Mouse (Mus musculus) yolk sac, embryonic 10.5 days (tissue): ENCODE measurements at regions not wholly inside any gene's neighbourhood (a gene's known extent, or its start where the extent isn't known, plus 50 kb on each side); places are given as distances from the start of the nearest gene placed in this dataset.

Experiments
- DNase-seq: peaks from one replicate; pipeline ENCODE4 v3.0.0-alpha.2; 2017; ENCODE audit warnings: low spot score

DNA sequence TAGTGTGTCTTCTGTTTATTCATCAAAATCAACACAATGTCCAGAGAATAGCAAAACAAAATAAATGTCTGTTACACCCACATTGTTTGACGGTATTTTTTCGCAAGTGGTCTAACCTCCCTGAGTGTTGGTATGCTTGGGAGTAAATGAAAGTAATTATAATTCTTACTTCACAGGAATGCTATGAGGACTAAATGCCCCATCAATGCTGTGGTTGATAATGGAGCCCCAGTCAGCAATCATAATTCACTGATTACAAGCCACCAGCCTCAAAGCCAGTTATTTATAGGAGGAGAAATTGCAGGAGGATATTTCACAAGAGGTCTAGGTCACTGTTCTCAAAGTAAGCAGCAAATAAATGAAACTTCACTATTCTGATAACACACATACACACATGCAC lies 129.6 kb upstream of the Hand2 start:
- DNase-seq = no peak

DNA sequence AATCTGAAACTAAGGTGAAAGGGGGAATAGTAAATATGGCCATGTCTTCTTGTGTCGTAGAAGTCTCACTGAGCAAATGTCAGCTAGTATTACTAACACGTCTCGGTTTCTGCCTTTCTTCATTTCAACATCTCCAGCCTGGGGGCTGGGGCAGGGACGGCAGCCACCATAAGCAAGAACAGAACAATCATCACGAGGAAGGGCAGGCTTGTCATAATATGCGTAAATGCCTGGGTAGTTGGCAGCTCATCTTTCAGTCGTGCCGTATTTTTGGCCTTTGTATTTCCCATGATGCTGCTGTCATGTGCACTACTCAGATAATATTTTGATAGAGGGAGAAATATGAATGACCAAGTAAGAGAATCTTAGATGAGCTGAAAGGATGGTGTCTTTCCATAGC lies 120.5 kb upstream of the Hand2 start:
- no peak for DNase-seq

DNA sequence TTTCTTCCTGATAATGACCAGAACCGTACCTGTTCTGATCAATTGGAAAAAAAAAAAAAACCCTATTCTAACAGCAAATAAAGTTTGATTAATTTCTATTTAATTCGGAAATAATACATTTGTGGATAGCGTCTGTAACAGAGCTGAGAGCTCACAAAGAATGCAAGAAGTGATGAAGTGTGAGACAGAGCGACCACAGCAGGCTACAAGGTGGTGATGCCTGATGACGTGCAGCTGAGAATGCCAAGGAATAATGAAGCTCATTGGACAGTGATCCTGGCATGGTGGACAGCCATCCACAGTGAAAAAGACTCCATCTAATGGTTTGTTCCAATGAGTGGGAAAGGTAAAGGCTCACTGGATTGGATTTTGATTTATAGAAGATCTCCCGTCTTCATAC lies 111.2 kb upstream of the Hand2 start:
- DNase-seq = no peak

DNA sequence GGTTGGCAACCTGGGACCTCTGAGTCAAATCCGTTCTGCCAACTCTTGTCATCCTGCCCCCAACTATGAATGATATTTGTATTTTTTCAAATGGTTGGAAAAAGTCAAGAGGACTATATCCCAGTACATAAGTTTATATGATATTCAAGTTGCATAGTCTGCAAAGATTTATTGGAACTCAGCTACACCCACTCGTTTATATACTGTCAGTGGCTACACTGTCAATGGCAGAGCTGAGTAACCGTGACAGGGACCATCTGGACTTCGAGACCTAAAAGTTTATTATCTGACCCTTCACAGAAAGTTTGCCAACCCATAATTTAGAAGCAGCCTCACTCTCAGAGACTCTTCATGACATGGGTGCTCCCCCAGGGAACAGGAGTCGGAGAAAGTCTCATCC lies 107.7 kb upstream of the Hand2 start:
- no peak for DNase-seq

DNA sequence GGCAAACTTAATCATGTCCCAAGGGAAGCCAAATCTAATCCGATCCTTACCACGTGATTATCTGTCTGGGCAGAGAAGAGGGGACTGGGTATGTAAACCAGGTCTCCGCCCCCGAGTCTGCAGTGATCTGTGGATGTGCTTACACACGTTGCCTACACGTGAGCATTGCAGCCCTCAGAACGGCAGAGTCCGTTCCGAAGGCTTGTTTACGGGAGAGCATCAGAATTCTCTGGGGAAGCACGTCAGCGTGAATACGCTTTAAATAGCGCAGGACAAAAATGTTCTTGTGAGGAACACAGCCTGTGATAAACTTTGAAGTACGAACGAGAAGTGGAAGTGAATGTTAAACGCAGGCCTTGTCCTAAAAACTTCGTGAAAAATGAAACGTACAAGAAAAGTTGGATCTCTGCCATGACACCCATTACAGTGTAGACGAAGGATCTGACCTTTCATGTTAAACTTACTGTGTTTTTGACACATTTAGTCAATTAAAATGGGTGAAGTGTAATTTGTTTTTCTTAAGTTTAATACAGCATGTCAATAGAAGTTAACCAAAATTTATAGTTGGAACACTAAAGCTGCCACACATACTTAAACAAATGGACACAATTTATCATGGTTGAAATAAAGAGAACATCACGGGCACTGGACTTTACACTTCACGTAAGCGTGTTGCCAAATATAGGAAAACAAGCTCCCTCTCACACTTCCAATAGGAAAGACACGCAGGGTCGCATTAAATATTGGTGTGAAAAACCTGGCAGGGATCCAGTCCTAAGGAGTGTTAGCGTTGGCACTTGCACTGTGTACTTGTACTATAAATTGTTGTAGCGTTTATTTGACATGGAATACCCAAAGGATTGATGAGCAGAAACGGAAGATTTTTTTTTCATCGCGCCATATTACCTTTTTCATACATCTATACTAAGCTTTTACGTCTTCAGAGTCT lies 106.5 kb upstream of the Hand2 start:
- DNase-seq = no peak

DNA sequence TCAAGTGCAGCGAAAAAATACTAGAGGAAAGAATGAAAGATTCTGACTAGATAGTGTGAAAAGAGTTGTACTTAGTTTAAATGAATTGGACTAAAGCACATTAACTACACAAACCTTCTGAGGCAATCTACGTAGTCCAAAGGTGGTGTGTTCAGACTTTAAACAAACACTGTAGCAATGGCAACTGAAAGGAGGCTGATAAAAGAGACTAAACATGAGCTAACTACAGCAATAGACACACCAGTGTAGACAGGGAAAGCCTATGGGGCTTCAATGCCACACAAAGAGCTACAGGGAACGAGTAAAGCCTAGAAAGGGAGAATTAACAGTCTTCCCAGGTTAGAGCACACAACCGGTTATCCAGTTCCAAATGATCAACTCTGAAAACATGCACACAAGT lies 90.2 kb upstream of the Hand2 start:
- no peak for DNase-seq

DNA sequence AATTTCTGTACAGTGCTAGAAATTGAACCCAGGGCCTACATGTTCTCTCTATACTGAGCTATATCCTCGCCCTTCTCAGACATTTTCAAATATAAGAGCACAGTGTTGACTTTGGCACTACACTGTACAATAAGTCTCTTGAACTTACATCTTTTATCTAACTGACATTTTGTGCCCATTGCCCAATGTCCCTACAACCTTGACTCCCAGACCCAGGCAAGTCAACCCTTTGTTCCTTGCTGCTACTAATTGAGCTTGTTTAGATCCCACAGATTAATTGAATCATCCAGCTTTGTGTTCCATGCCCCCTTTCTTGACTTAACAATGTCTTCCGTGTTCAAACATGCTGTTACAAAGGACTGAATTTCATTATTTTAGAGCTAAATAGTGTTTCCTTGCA lies 78.5 kb upstream of the Hand2 start:
- DNase-seq = no peak

DNA sequence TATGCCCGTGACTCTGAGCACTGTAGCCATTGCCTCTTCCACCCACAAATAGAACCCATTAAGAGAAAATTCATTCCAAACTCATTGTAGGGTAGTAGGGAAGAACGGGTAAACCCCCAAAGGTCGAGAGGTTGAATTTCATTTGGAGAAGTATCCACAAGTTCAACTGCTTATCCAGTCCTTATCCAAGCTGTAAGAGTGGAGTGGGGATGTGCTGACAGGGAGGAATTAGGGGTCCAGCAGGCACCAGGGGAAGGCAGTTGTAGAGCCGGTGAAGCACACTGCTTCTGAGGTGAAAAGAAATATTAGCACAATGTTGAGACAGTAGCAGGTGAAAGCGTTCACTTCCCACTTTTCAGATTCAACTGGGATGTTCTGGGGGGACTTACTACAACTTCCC lies 71.7 kb upstream of the Hand2 start:
- DNase-seq = no peak
